Mouse (Mus musculus) MEL (cell line): ENCODE data around the gene Atp2a2. TPM values are rescaled to one million over a fixed set of nuclear protein-coding genes. Genes with fewer than 3 reads are reported as not detected.

Source experiments
- DNase-seq: peaks from one replicate; pipeline ENCODE4 v3.0.0; 2011; ENCODE audit warnings: low read depth, low spot score
- H3K27ac ChIP-seq: 2 replicates; pipeline ENCODE4 v1.5.1; 2012; ENCODE audit warnings: low read depth, mild to moderate bottlenecking, control low read depth, low read length, moderate library complexity; ENCODE audit not compliant: control insufficient read depth
- H3K27me3 ChIP-seq, 2 experiments: fragments of 150-350 bp in 1 of 2; sonication (generic) in 1 of 2; 2 replicates each; pipeline ENCODE4 v1.6.1; 2012; ENCODE audit warnings: low read length in 2 of 2, mild to moderate bottlenecking in 2 of 2, improper control_type of control experiment in 1 of 2, moderate library complexity in 1 of 2; ENCODE audit not compliant: insufficient read depth in 2 of 2, control insufficient read depth in 1 of 2
- H3K36me3 ChIP-seq, 2 experiments: 2 replicates each; pipeline ENCODE4 v1.6.1; 2012 to 2014; ENCODE audit warnings: low read length in 2 of 2, improper control_type of control experiment in 1 of 2, inconsistent platforms in 1 of 2, mild to moderate bottlenecking in 1 of 2; ENCODE audit not compliant: insufficient read depth in 2 of 2, control insufficient read depth in 1 of 2
- H3K4me1 ChIP-seq, 2 experiments: fragments of 150-350 bp in 1 of 2; sonication (generic) in 1 of 2; 2 replicates each; pipeline ENCODE4 v1.6.1; 2012; ENCODE audit warnings: low read length in 2 of 2, improper control_type of control experiment in 1 of 2, mild to moderate bottlenecking in 1 of 2; ENCODE audit not compliant: insufficient read depth in 2 of 2, control insufficient read depth in 1 of 2
- H3K4me3 ChIP-seq, 2 experiments: fragments of 150-350 bp in 1 of 2; sonication (generic) in 1 of 2; 2 replicates each; pipeline ENCODE4 v1.5.1; 2012; ENCODE audit warnings: low read depth in 2 of 2, low read length in 2 of 2, mild to moderate bottlenecking in 2 of 2, moderate library complexity in 2 of 2, control low read depth in 1 of 2, improper control_type of control experiment in 1 of 2; ENCODE audit not compliant: control insufficient read depth in 1 of 2, insufficient read depth in 1 of 2
- H3K79me2 ChIP-seq: 2 replicates; pipeline ENCODE4 v1.6.1; 2012; ENCODE audit warnings: mild to moderate bottlenecking, low read length, moderate library complexity; ENCODE audit not compliant: control insufficient read depth, poor library complexity, insufficient read depth
- H3K9ac ChIP-seq: 2 replicates; pipeline ENCODE4 v1.6.1; 2012; ENCODE audit warnings: low read depth, mild to moderate bottlenecking, control low read depth, low read length, moderate library complexity; ENCODE audit not compliant: control insufficient read depth, poor library complexity, severe bottlenecking
- H3K9me3 ChIP-seq: fragments of 150-350 bp; sonication (generic); replicated peaks from 2 replicates; pipeline ENCODE4 v1.6.1; 2012; ENCODE audit warnings: mild to moderate bottlenecking, low read length, improper control_type of control experiment, moderate library complexity; ENCODE audit not compliant: insufficient read depth
- BHLHE40 ChIP-seq: IDR thresholded peaks from 2 replicates; pipeline ENCODE4 v1.6.1; 2012; ENCODE audit warnings: low read depth, mild to moderate bottlenecking, inconsistent platforms, low read length, improper control_type of control experiment, borderline replicate concordance
- CHD2 ChIP-seq: IDR thresholded peaks from 2 replicates; pipeline ENCODE4 v1.6.1; 2011; ENCODE audit warnings: low read length, improper control_type of control experiment
- E2F4 ChIP-seq: IDR thresholded peaks from 2 replicates; pipeline ENCODE4 v1.6.1; 2011; ENCODE audit warnings: low read depth, low read length, improper control_type of control experiment, borderline replicate concordance
- ETS1 ChIP-seq: IDR thresholded peaks from 2 replicates; pipeline ENCODE4 v1.6.1; 2012; ENCODE audit warnings: low read depth, mild to moderate bottlenecking, inconsistent platforms, low read length, improper control_type of control experiment, moderate library complexity
- GABPA ChIP-seq: IDR thresholded peaks from 2 replicates; pipeline ENCODE4 v1.6.1; 2012; ENCODE audit warnings: low read depth, mild to moderate bottlenecking, inconsistent platforms, low read length, improper control_type of control experiment, moderate library complexity
- MEF2A ChIP-seq: IDR thresholded peaks from 2 replicates; pipeline ENCODE4 v1.6.1; 2014; ENCODE audit warnings: low read depth, mild to moderate bottlenecking, inconsistent platforms, low read length, improper control_type of control experiment; ENCODE audit not compliant: poor library complexity, insufficient replicate concordance, severe bottlenecking; ENCODE audit errors: extremely low read depth
- MXI1 ChIP-seq: IDR thresholded peaks from 2 replicates; pipeline ENCODE4 v1.6.1; 2011; ENCODE audit warnings: mild to moderate bottlenecking, low read depth, low read length, improper control_type of control experiment
- MYB ChIP-seq: IDR thresholded peaks from 2 replicates; pipeline ENCODE4 v1.6.1; 2011; ENCODE audit warnings: mild to moderate bottlenecking, low read depth, low read length, improper control_type of control experiment
- MYC ChIP-seq: IDR thresholded peaks from 2 replicates; pipeline ENCODE4 v1.6.1; 2011; ENCODE audit warnings: low read depth, mild to moderate bottlenecking, low read length, improper control_type of control experiment, moderate library complexity
- POLR2AphosphoS2 ChIP-seq: IDR thresholded peaks from 2 replicates; pipeline ENCODE4 v1.6.1; 2011; ENCODE audit warnings: low read length, improper control_type of control experiment
- RCOR1 ChIP-seq: IDR thresholded peaks from 2 replicates; pipeline ENCODE4 v1.6.1; 2012; ENCODE audit warnings: low read depth, mild to moderate bottlenecking, inconsistent platforms, low read length, improper control_type of control experiment
- SIN3A ChIP-seq: IDR thresholded peaks from 2 replicates; pipeline ENCODE4 v1.6.1; 2012; ENCODE audit warnings: low read length, improper control_type of control experiment, inconsistent platforms
- SMC3 ChIP-seq: IDR thresholded peaks from 2 replicates; pipeline ENCODE4 v1.6.1; 2011; ENCODE audit warnings: low read depth, low read length, improper control_type of control experiment
- TAL1 ChIP-seq: IDR thresholded peaks from 2 replicates; pipeline ENCODE4 v1.6.1; 2012; ENCODE audit warnings: mild to moderate bottlenecking, inconsistent platforms, low read length, moderate library complexity, mixed read lengths
- UBTF ChIP-seq: IDR thresholded peaks from 2 replicates; pipeline ENCODE4 v1.6.1; 2012; ENCODE audit warnings: low read depth, mild to moderate bottlenecking, inconsistent platforms, low read length, improper control_type of control experiment, moderate library complexity, borderline replicate concordance; ENCODE audit not compliant: insufficient read depth
- USF2 ChIP-seq, 2 experiments: IDR thresholded peaks; 2 replicates each; pipeline ENCODE4 v1.6.1; 2011 to 2012; ENCODE audit warnings: improper control_type of control experiment in 2 of 2, low read length in 2 of 2, borderline replicate concordance in 1 of 2, inconsistent platforms in 1 of 2, low read depth in 1 of 2, mild to moderate bottlenecking in 1 of 2; ENCODE audit not compliant: insufficient read depth in 1 of 2
- polyA plus RNA-seq, 2 experiments: library from polyadenylated mRNA; stranded (reverse) in 1 of 2; unstranded in 1 of 2; fragments of >175 nt in 1 of 2; fragments of >200 nt in 1 of 2; gene quantifications; 2 replicates each; pipeline versions ENCODE4 v1.2.1 to v1.2.4; 2012; ENCODE audit warnings: low replicate concordance in 2 of 2, low read depth in 1 of 2; ENCODE audit not compliant: insufficient read length in 2 of 2, insufficient read depth in 1 of 2, missing spikeins in 1 of 2
- total RNA-seq: library from RNA; depleted of rRNA; stranded (reverse); fragments of 300-350 nt; gene quantifications from 2 replicates; pipeline ENCODE4 v1.2.3, GENCODE M21; 2012

The Atp2a2 gene
- total and polyA plus RNA-seq, 3 experiments = 117 to 199 (median 176) TPM

DNA sequence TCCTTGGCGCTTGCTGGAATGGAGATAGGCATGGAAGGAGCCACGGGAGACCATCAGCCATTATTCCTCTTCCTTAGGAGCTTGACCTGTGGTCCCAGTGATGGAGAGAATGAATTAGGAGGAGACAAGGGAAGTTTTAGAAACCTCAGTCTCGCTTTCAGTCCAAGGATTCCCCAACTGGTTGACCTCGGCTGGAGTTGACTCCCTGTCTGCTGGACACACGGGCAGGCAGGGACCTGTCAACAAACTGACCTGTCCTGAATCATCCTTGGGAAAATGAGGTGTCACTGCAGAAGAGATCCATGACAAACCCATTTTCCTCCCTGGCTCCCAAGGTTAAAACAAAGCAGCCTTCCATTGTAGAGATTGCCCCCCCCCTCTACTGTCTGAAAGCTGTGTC is 14.9 kb upstream of the Atp2a2 start:
- no peak for TF ChIP-seq POLR2AphosphoS2
- H3K79me2 ChIP-seq = no peaks in the 10 kb centered on the region
- no peaks in the 10 kb centered on the region for H3K27me3 ChIP-seq
- no peaks in the 10 kb centered on the region for H3K9me3 ChIP-seq
- H3K4me3 ChIP-seq = no peak overlapping the region
- peaks cover 0 to 3% of the 10 kb centered on the region in 2 experiments; a peak in 1 of 4 replicates for H3K36me3 ChIP-seq
- no peak overlapping the region for H3K9ac ChIP-seq
- H3K27ac ChIP-seq = no peak overlapping the region
- peaks cover 5 to 7% of the 10 kb centered on the region in 2 experiments; a peak in 3 of 4 replicates for H3K4me1 ChIP-seq
- DNase-seq = no peak

GRCm38 (mm10) chr5:122516029-122516730 is 14.2 kb upstream of the Atp2a2 start:
- Histone ChIP-seq H3K27me3 (no peaks in the 10 kb centered on the region), H3K9ac (no peak overlapping the region), H3K36me3 (peaks cover 0 to 5% of the 10 kb centered on the region in 2 experiments; a peak in 2 of 4 replicates), H3K9me3 (no peaks in the 10 kb centered on the region), H3K27ac (no peak overlapping the region), H3K79me2 (no peaks in the 10 kb centered on the region), H3K4me1 (peaks cover 5 to 11% of the 10 kb centered on the region in 2 experiments; a peak in 3 of 4 replicates), H3K4me3 (no peak overlapping the region)
- no peak for DNase-seq
- TF ChIP-seq ETS1 (no peak), GABPA (no peak), SIN3A (no peak), CHD2 (no peak), SMC3 (no peak), TAL1 (no peak), MEF2A (no peak), UBTF (no peak), MYC (no peak), MXI1 (no peak), USF2 (IDR thresholded peaks at IDR 0.05; ENCODE audit: borderline replicate concordance in 1 of 2, insufficient read depth in 1 of 2, low read depth in 1 of 2, low read length in 2 of 2) (no peak), E2F4 (no peak), RCOR1 (no peak), MYB (no peak), BHLHE40 (no peak)
